Mouse (Mus musculus) layer of hippocampus, adult 18-20 months (tissue): ENCODE data around the gene Akr1c13. TPM values are rescaled to one million over a fixed set of nuclear protein-coding genes. Genes with fewer than 3 reads are reported as not detected.

Experiments
- DNase-seq, 2 experiments: peaks; one replicate each; pipeline ENCODE4 v3.0.0; 2022; ENCODE audit warnings: low spot score in 2 of 2
- total RNA-seq, 2 experiments: library from RNA; stranded (reverse); gene quantifications; 2 replicates each; pipeline ENCODE4 v1.2.3; 2021

Akr1c13 gene
- total RNA-seq, 2 experiments from 2014 or later, result 0.36 to 1.4 TPM

GRCm38 (mm10) chr13:4233536-4234172 is 42.7 kb downstream of the Akr1c13 start:
- DNase-seq, result no peak

- no peak for DNase-seq
Observed at GRCm38 (mm10) chr13:4244861-4245559, 54.1 kb downstream of the Akr1c13 start.

GRCm38 (mm10) chr13:4249347-4249746 is 58.4 kb downstream of the Akr1c13 start:
- DNase-seq, result no peak

Other genes starting within 250 kb of the Akr1c13 start
- gene Ucn3, start 245.8 kb upstream of the Akr1c13 start, total RNA-seq, result not detected
- gene Akr1c14, start 142.1 kb upstream of the Akr1c13 start, total RNA-seq, result under 1 TPM; 0.72 to 0.74 TPM
- 1 to 10 TPM; 1.8 to 3.6 TPM for gene Akr1c18, start 40.5 kb upstream of the Akr1c13 start, total RNA-seq
- under 1 TPM in 1 of 2 experiments, not detected in 1; 0.18 TPM for gene Akr1c19, start 37.5 kb downstream of the Akr1c13 start, total RNA-seq
- not detected for gene Akr1c12, start 88.3 kb downstream of the Akr1c13 start, total RNA-seq
- gene Akr1c6, start 243.2 kb downstream of the Akr1c13 start, total RNA-seq, result not detected